Mouse (Mus musculus) testis, postnatal 10 days (tissue): ENCODE measurements around the gene Ssx2ip.
"Not testable (repeated sequence)": the region's sequence is repeated elsewhere in the genome, so short reads cannot be mapped to it uniquely, and the experiment has no call there.

ENCODE experiments used
- DNase-seq: peaks from one replicate; pipeline ENCODE4 v3.0.0; 2021; ENCODE audit warnings: low spot score

Ssx2ip gene

DNA sequence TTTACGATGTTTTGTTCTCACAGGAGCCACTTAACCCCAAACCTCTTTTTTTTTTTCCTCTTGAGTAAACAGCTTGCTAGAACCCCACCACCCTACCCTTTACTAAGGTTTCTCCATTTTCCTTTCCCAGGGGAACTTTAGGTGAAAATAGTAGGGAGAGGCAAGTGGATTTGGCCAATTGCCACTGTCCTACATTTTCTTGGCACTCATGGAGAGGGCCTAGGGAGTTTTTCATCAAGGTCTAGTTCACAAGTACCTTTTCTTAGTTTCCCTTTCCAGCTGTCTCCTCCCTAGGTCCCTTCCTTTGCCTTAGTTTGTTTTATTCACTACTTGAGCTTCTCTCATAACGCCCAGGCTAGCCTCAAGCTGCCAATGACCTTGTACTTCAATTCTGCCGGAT, 672 bp upstream of the Ssx2ip start:
- no peak for DNase-seq

DNA sequence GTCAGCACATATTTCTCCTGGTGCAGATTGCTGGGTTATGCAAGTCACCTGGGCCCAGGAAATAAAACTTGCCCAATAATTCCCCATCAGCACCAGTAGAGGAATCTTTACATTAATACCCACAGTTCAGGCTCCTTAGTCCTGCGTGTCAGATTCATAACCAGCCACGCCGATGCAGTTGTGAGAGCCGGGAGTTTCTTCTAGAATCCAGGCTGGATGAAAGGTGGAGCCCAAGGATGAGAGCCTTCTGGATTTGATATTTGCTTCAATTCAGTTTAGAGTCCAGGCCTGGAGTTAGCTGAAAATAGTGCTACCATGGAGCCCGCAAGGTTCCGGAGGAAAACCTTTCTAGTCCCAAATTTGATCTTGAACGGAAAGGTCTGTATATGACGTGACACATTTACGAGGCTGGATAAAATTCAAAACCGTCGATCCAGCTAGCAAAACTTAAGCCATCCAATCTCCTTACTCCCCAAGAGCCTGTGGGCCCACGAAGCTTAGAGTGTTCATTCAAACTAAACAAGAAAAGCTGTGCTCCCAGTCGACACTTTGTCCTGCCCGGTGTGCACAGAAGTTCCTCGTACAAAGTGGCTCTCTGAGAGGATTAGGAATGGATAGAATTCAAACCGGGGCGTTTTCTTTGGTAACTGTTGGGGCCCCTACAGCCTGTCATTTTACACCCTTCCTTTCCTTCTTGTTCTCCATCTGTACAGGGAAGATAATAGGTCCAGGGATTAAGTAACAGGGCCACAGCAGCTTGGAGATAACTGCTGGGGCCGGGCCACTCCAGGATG, 968 bp downstream of the Ssx2ip start:
- DNase-seq: no peak

DNA sequence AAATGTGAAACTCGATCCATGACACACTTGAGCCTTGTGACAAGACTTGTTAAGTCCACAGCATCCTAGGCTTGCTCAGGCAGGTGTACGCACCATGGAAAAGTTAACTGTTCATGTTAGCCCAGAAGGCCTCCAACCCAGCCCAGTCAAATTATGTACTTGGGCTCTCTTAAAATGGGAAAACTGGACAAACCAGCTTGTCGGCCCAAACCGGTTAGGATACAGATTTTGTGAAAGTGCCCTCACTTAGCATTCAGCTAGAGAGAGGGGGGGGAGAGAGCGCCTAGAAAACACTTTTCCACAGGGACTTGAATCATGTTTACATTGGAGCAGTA, 1.5 kb downstream of the Ssx2ip start:
- DNase-seq: no peak

DNA sequence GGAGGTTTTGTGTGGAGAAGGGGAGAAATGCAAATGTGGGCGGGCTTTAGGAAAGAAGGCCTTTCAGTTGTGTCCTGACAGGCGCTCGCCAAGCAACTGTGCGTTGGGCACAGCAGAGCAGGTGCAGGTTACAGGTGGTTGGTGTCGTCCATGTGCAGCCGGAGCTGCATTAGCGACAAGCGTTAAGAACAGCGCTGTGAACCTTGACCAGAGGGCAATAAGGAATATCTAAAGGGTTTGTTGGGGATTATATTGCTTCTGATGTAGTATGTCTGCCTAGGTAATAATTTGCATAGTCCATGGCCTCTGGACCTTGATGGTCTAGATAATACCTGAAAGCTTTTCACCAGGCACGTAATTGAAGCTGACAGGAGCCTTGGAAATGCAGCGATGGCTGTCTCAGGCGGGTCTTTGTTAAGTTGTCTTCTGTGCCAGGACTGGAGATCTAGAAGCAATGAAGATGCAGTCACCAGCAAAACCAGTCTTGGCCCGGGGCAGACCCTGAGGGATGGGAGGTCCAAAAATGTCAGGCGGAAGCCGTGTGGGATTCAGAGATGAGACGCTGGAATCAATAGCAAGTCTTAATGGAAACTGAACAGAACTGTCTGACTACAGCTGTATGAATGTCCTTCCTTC, 2.8 kb downstream of the Ssx2ip start:
- no peak for DNase-seq

DNA sequence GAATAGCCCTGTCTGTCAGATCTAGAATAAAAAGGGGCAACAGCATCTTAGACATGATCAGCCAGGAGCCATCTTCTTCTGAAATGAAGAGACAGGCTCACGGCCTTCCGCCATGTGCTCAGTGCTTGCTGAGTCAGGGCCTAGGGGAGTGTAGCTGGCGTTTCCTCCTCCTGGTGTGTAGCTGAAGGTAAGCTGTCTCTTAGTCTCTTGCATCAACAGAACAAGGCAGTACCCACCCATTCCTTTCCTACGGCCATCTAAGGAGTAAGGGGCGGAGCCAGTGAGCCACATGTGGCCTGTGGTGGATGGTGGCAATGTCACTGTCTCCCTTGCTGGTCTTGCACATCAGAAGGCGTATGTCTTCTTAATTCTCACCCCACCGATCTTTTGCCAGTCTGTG, 5.7 kb downstream of the Ssx2ip start:
- no peak for DNase-seq

DNA sequence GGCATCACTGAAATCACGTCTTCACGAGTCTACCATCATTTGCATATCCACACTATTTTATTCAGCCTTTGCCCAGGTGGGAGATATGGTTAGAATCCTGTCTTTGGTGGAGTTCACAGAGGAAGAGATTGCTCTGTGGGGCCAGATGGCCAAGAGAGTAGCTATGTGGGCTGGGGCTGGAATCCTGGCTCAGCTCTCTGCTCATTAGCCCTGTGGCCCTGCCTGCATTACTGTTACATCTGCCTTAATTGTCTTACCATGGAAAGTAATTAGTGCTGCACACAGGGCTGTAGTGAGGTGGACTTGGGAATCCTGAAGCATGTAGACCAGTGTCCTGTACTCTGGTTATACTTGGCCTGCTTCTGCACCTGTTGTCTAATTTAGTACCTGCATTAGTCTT, 7.6 kb downstream of the Ssx2ip start:
- no peak for DNase-seq

DNA sequence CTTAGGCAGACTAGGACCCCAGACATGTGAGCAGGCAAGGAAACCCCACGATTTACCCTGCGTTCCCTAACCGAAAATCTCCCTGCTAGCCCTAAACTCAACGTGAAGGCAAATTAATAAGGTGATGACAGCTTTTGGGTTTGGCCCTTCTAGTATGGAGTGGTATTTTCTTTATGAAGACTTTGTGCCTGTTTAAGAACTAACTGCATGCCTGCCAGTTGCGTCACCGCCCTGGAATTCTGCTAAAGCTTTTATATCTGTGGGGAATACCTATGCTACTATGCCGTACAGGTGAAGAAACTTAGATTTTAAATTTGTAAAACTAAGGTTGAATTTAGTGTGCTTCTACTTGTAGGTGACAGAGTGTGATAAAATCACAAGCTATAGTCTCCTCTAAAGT, 8.0 kb downstream of the Ssx2ip start:
- no peak for DNase-seq

DNA sequence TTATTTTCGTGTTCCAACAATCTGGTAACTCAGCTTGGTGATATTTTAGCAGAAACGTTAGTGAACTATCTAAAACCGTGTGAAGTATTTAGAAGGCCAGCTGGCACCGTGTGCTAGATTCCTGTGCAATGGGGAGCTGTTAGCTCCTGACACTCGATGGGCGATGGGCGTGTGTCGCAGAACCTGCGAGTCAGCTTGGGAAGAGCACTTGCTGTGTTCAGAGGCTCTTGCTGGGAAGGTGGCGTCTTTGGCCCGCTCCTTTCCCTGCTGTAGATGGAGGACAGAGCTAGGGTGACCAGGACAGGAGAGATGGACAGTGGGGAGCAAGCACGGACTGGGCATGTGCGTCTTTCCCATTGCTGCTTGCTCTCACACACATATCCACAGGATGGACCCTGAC, 8.6 kb downstream of the Ssx2ip start:
- DNase-seq: no peak

DNA sequence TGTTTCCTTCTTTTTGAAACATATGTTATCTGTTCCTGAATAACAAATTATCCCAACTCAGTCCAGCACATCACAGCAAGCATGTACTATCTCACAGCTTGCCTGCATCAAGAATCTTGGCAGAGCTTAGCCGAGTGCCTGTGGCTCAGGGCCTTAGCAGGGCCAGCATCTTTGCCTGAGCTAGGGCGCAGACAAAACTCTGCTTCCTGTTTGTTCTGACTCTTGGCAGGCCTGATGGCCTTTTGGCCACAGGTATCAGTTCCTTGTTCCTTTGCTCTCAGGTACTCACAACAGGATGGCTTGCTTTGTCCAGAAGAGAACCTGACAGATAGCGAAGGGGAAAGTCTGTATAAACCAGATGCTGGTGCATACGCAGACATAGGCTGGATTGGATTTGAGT, 9.6 kb downstream of the Ssx2ip start:
- DNase-seq: no peak

DNA sequence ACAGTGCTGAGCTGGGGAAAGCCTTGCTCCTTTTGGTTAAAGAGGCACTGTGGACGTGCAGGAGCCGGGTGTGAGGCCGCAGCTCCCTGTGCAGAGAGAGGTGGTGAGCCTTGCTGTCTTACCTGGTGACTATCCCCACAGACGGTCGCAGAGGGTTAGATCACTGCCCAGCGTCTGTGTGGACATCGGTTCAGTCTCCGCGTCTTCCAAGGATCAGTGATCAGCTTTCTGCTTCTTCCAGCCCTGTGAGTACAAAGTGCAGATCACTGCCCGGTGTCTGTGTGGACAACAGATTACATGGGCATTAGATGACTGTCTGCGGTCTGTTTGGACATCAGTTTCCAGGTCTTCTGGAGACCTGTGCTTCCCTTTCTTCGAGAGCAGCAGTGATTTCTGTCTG, 10.1 kb downstream of the Ssx2ip start:
- DNase-seq: no peak

DNA sequence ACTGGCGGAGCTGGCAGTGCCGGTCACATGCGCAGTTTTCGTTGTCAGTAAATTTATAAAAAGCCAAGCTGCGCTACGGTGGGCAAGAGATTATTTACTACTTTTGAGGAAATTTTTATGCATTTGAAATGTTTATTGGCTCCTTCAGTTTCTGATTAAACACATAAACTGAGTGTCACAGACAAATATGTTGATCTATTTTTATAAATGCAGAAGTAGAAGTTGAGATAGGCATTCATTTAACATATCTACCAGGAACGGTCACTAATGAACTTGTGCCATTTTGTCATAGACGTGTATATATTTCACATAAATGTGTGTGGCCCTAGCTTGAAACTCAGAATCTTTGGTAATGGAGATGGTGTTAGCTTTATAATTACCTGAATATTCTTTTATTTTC, 13.4 kb downstream of the Ssx2ip start:
- DNase-seq: no peak

DNA sequence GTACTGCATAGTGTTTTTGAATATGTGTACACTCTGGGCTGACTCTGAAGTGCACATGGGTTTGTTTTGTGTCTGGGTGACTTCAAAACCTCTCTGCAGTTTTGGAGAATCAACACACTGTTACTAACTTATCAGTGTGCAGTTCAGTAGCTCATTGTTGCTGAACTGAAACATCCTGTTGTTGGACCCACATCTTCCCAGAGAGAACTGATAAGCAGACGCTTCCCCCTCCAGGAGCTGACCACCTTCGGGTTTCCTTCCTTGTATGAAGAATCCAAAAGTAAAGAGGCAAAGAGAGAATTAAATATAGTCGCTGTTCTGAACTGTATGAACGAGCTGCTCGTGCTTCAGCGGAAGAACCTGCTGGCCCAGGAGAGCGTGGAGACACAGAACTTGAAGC, 14.5 kb downstream of the Ssx2ip start:
- DNase-seq: no peak

DNA sequence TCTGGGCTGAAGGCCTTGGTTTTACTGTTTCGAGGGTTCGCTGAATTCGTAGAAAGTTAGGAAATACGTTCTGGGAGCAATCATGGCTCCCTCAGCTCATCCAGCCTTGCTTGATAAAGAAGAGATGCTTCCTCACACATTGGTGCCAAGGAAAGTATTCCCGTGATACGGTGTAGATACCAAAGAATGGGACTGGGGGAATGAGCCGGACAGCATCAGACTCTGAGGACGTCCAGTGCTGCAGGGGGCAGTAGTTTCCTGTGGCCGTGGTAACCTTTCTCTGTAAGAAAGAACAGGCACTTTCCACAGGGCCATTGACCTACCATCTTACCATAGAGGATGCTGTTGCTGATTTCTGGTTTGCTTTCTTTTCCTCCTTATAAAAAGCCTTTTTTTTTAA, 15.1 kb downstream of the Ssx2ip start:
- no peak for DNase-seq

DNA sequence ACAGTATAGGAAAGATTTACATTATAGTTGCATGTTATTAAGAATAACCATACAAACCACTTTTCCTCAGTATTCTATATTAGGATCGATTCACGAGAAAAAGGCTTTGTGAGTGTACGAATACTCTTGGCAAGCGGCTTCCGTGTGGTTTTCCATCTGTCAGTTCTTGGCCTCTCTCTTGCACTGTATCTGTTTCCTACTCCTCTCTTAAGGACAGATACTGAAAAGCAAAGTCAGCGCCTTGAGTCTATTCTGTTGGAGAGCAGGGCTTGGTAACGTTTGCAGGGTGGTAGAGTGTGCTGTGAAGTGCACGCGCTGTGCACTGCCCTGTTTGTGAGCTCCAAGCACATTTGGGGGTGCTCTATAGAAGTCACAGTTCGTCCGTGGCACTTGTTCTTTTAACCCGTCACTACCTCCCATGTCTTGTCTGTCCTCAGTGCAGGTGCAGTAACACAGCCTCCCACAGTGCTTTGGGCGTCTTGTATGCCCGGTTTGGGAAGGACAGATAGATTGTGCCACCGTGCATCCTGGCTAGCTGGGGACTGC, 15.6 kb downstream of the Ssx2ip start:
- DNase-seq: no peak

DNA sequence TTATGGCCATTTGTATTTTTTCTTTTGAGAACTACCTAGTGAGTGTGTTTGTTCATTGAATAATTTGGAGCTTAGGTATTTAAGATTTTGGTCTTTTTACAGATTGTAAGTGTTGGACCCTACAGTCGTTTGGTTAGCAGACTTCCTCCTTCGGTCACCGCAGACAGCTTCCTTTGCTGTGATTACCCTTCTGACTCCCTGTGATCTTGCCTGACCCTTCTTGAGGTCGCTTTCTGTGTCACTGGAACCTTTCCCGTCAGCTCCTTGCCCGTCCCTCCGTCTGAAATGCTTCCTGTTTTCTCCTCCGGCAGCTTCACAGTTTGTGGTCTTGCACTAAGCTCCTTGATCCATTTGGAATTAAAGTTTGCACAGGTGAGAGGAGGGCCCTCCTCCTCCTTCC, 17.3 kb downstream of the Ssx2ip start:
- no peak for DNase-seq

DNA sequence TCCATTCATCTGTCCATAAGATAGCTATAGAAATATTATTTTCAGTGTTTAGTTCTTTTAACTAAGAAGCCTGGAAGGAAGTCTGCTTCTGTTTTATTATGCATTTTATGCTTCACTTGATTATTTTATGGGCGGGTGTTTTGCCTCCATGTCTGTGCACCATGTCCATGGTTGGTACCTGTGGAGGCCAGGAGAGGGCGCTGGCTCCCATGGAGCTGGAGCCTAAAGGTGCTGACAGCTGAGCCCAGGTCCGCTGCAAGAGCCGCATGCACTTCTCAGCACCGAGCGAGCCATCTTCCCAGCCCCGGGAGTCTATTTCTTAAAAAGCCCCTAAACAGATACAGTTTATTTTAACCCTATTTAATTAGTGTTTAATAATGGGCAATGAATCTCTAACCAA, 19.3 kb downstream of the Ssx2ip start:
- no peak for DNase-seq

DNA sequence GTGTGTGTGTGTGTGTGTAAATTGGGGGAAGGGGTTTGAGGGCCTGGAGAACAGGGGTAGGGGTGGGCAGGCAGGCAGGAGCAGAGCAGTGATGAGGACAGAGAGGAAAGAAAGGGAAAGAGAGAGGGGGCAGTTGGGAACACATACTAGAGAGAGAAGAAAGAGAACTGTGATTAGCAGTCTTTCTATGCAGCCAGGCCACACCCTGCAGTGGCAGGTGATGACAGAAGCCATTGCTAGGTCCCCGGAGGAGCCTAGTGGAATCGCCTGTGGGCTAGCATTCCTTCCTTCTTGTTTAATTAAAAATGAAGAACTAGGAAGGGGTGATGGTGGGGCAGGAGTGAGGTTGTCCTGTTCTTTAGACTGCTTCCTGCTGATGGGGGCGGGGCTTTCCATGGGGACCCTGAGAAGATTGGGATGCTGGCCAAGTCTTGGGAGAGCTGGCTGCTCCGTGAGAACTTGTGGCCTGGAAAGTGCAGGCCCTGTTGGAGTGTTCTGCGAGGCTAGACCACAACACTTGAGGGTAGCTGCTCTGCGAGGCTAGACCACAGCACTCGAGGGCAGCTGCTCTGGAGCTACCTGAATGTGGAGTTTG, 20.0 kb downstream of the Ssx2ip start:
- no peak for DNase-seq

DNA sequence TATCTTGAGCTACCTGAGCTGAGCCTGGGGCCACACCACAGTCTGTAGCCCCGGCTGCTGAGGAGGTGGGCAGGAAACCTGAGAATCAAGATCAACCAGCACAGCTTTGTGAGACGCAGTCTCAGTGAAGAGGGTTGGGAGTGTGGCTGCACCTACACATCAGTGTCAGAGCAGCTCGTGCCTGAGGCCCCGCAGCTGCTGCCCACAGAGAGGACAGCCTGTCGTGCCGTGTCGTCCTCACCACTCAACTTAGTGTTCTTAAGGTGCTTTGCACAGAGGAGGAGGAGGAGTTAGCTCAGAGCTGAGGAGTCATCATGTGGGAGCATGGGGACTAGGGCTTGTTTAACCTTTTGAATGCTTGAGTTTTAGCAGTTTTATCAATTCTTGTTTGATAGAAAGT, 21.5 kb downstream of the Ssx2ip start:
- DNase-seq: no peak

DNA sequence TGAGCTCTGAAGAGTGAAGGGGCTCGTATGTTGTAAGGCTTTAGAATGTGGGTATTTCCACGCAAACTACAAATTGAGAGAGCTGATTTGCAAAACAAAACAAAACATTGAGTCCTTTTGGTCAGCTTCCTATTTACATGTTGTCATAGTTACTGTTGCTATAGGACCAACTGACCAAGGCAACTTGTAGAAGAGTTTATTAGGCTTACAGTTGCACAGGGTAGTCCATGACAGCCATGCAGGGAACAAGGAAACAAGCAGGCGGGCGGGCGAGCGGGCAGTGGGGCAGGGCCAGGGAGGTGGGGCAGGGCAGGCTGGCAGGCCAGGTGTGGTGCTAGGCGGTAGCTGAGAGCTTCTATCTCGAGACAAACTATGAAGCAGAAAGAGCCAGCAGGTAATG, 22.0 kb downstream of the Ssx2ip start:
- DNase-seq: no peak

DNA sequence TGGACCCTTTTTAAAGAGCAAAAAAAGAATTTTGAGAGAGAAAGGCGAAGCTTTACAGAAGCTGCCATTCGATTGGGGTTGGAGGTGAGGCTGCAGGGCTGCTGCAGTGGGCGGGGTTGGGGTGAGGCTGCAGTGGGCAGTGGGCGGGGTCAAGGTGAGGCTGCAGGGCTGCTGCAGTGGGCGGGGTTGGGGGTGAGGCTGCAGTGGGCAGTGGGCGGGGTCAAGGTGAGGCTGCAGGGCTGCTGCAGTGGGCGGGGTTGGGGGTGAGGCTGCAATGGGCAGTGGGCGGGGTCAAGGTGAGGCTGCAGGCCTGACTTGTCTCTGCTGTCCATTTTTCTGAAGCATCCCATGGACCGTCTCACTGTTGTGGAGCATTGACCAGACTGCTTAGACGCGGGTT, 28.6 kb downstream of the Ssx2ip start:
- not testable (repeated sequence) for DNase-seq

DNA sequence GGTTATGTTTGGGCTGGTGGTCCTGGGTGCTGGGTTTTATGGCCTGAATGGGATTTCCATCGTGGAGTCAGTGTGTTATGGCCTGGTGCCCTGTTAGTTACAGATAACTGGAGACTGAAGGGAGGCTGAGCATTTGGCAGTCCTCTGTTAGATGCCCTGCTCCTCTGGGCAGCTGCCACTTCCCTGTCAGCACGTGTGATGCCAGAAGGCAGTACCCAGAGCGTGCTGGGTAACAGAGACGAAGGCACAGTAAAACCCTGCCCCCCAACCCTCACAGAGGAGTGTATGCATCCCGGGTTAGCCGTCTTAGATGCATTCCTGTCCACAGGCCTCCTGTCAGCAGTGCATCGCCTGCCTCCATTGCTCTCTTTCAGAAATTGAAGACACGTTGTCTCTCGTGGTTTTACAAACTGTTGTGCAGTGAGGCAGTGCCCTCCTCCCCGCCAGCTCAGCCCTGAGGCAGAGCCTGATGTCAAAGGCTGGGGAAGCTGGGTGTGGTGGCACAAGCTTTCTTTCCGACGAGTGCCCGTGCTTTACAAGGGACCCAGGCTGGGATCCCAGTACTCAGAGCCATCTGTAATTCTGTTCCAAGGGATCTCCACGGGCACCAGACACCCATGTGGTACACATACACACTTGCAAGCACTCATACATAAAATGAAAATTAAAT, 29.4 kb downstream of the Ssx2ip start:
- no peak for DNase-seq

DNA sequence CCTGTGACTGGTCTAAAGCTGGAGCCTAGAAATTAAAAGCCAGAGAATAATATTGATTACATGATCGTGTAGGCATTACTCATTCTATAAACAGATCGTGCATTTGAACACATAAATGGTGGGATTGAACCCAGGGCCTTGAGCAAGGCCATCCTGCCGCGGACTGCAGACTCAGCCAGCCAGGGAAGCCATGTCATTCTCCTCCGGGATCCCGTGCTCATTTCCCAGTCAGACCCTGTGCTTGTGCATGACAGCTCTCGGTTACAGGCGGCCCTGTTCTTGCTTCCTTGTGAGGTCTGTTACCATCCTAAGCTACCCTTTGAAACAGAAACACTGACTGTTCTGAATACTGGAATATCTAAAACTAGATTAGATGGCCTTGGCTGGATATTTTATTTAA, 30.2 kb downstream of the Ssx2ip start:
- DNase-seq: no peak

DNA sequence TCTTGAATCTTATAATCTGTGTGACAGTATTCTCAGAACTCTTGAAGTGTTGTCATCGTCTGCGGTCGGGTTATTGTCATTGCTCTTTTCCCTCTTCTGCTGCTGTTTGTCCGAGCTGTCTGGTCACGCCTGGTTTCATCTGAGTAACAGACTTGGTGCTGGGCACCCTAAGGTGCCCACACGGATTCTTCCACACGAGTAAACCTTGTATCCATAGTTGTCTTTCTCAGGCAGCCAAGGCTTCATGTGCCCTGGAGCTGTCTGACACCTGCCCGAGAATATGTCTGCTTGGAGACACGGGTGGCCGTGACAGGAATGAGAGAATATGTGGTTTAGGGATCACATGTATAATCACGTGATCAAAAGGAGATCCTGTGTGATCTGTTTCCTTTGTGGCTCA, 31.1 kb downstream of the Ssx2ip start:
- no peak for DNase-seq
